Mouse (Mus musculus) midbrain, postnatal 0 days (tissue): ENCODE measurements at regions not wholly inside any gene's neighbourhood (a gene's known extent, or its start where the extent isn't known, plus 50 kb on each side); places are given as distances from the start of the nearest gene placed in this dataset.

Experiments
- ATAC-seq: fragments of 200-750 bp; cut with Nextera tagmentation; 2 replicates; pipeline ENCODE4 v1.8.0; 2017; ENCODE audit warnings: moderate number of reproducible peaks, mild to moderate bottlenecking, moderate TSS enrichment, moderate library complexity; ENCODE audit not compliant: low FRiP score
- DNase-seq: peaks from one replicate; pipeline ENCODE4 v3.0.0-alpha.2; 2015; ENCODE audit warnings: low spot score
- H3K27ac ChIP-seq: fragments of 300-500 bp; sonication (generic); 2 replicates; pipeline ENCODE4 v1.5.1; 2014; ENCODE audit warnings: low read depth, mild to moderate bottlenecking, low read length, mixed read lengths
- H3K27me3 ChIP-seq: fragments of 300-500 bp; sonication (generic); 2 replicates; pipeline ENCODE4 v1.6.1; 2014; ENCODE audit warnings: low read length, control low read depth, mixed read lengths; ENCODE audit not compliant: insufficient read depth
- H3K36me3 ChIP-seq: fragments of 300-500 bp; sonication (generic); 2 replicates; pipeline ENCODE4 v1.6.1; 2014; ENCODE audit warnings: low read length, control low read depth, mixed read lengths; ENCODE audit not compliant: insufficient read depth
- H3K4me1 ChIP-seq: fragments of 300-500 bp; sonication (generic); 2 replicates; pipeline ENCODE4 v1.6.1; 2014; ENCODE audit warnings: mild to moderate bottlenecking, control low read depth, antibody characterized with exemption, low read length, mixed read lengths; ENCODE audit not compliant: insufficient read depth
- H3K4me2 ChIP-seq: fragments of 300-500 bp; sonication (generic); 2 replicates; pipeline ENCODE4 v1.6.1; 2014; ENCODE audit warnings: low read depth, mild to moderate bottlenecking, low read length, mixed read lengths; ENCODE audit not compliant: poor library complexity, severe bottlenecking
- H3K4me3 ChIP-seq: fragments of 300-500 bp; sonication (generic); 2 replicates; pipeline ENCODE4 v1.5.1; 2014; ENCODE audit warnings: low read depth, mild to moderate bottlenecking, low read length, moderate library complexity
- H3K9ac ChIP-seq: fragments of 300-500 bp; sonication (generic); replicated peaks from 2 replicates; pipeline ENCODE4 v1.6.1; 2014; ENCODE audit warnings: mild to moderate bottlenecking, low read length, moderate library complexity, mixed read lengths; ENCODE audit not compliant: poor library complexity, severe bottlenecking
- H3K9me3 ChIP-seq: fragments of 300-500 bp; sonication (generic); 2 replicates; pipeline ENCODE4 v1.6.1; 2016; ENCODE audit warnings: low read length, control low read depth
- CTCF ChIP-seq: IDR thresholded peaks from 2 replicates; pipeline ENCODE4 v1.5.1; 2016; ENCODE audit warnings: antibody characterized with exemption, mild to moderate bottlenecking
- WGBS: fragments of 180-500 bp; shearing (Covaris S2); extraction: QIAGEN DNeasy Blood & Tissue Kit; methylation state at CpG from one replicate; pipeline ENCODE4 v1.1.7; 2014; 5-methylcytosine and 5-hydroxymethylcytosine counted together

GRCm38 (mm10) chr13:60459002-60459401 lies 142.7 kb upstream of the Dapk1 start:
- 82% methylated on average over 5 of the region's 5 CpGs for WGBS
- Histone ChIP-seq H3K4me3 (no peak overlapping the region), H3K27ac (no peak overlapping the region), H3K9me3 (no peaks in the 10 kb centered on the region), H3K36me3 (no peaks in the 10 kb centered on the region), H3K4me1 (no peaks in the 10 kb centered on the region), H3K4me2 (no peak overlapping the region), H3K27me3 (no peaks in the 10 kb centered on the region), H3K9ac (no peak overlapping the region)
- no peak for TF ChIP-seq CTCF
- no peak for ATAC-seq
- no peak for DNase-seq

GRCm38 (mm10) chr13:60466553-60467313 lies 135.0 kb upstream of the Dapk1 start:
- Histone ChIP-seq H3K36me3 (no peaks in the 10 kb centered on the region), H3K4me2 (no peak overlapping the region), H3K27me3 (no peaks in the 10 kb centered on the region), H3K27ac (no peak overlapping the region), H3K9ac (no peak overlapping the region), H3K4me1 (0 out of 2 replicates have a peak, but pooled peaks cover 7% of the 10 kb centered on the region), H3K9me3 (no peaks in the 10 kb centered on the region), H3K4me3 (no peak overlapping the region)
- WGBS, result 86% methylated on average over 5 of the region's 5 CpGs
- TF ChIP-seq CTCF, result no peak
- ATAC-seq, result no peak
- DNase-seq, result no peak

GRCm38 (mm10) chr13:60467821-60468579 lies 133.7 kb upstream of the Dapk1 start:
- no peaks in the 10 kb centered on the region for H3K9me3 ChIP-seq
- WGBS, result 17% methylated on average over 11 of the region's 11 CpGs
- peak; percentile 75 for DNase-seq
- no peaks in the 10 kb centered on the region for H3K36me3 ChIP-seq
- H3K4me3 ChIP-seq, result no peak overlapping the region
- H3K4me1 ChIP-seq, result 0 out of 2 replicates have a peak, but pooled peaks cover 7% of the 10 kb centered on the region
- H3K27ac ChIP-seq, result no peak overlapping the region
- no peak overlapping the region for H3K4me2 ChIP-seq
- peak; percentile 95 for TF ChIP-seq CTCF
- no peak for ATAC-seq
- no peak overlapping the region for H3K9ac ChIP-seq
- no peaks in the 10 kb centered on the region for H3K27me3 ChIP-seq

GRCm38 (mm10) chr13:60470426-60471398 lies 131.0 kb upstream of the Dapk1 start:
- Histone ChIP-seq H3K9me3 (no peaks in the 10 kb centered on the region), H3K9ac (no peak overlapping the region), H3K4me2 (peak overlapping the region; percentile 9; the same call in 1 of the 2 replicates), H3K27ac (peak overlapping the region; percentile 43; the same call in 1 of the 2 replicates), H3K36me3 (no peaks in the 10 kb centered on the region), H3K27me3 (no peaks in the 10 kb centered on the region), H3K4me3 (no peak overlapping the region), H3K4me1 (0 out of 2 replicates have a peak, but pooled peaks cover 7% of the 10 kb centered on the region)
- WGBS, result 65% methylated on average over 17 of the region's 17 CpGs
- TF ChIP-seq CTCF, result no peak
- DNase-seq, result peak; percentile 48
- ATAC-seq, result peak; percentile 64

- Histone ChIP-seq H3K9ac (no peak overlapping the region), H3K4me2 (no peak overlapping the region), H3K9me3 (no peaks in the 10 kb centered on the region), H3K4me1 (0 out of 2 replicates have a peak, but pooled peaks cover 7% of the 10 kb centered on the region), H3K4me3 (no peak overlapping the region), H3K27ac (no peak overlapping the region), H3K27me3 (no peaks in the 10 kb centered on the region), H3K36me3 (no peaks in the 10 kb centered on the region)
- DNase-seq, result no peak
- TF ChIP-seq CTCF, result no peak
- ATAC-seq, result no peak
- WGBS, result 69% methylated on average over 5 of the region's 5 CpGs
These were observed 130.1 kb upstream of the Dapk1 start for GRCm38 (mm10) chr13:60471602-60472001.
